Mouse (Mus musculus) intestine, embryonic 15.5 days (tissue): ENCODE results near the gene 5730522E02Rik. TPM values are rescaled to one million over a fixed set of nuclear protein-coding genes. Genes with fewer than 3 reads are reported as not detected.

Source experiments
- ATAC-seq: fragments of 200-750 bp; cut with Nextera tagmentation; 2 replicates; pipeline ENCODE4 v1.8.0; 2017; ENCODE audit warnings: moderate TSS enrichment, moderate library complexity
- H3K27ac ChIP-seq: fragments of 300-500 bp; sonication (generic); 2 replicates; pipeline ENCODE4 v1.5.1; 2015; ENCODE audit warnings: mild to moderate bottlenecking, inconsistent platforms
- H3K27me3 ChIP-seq: fragments of 300-500 bp; sonication (generic); replicated peaks from 2 replicates; pipeline ENCODE4 v1.6.1; 2015; ENCODE audit warnings: inconsistent platforms
- H3K36me3 ChIP-seq: fragments of 300-500 bp; sonication (generic); 2 replicates; pipeline ENCODE4 v1.6.1; 2015; ENCODE audit warnings: inconsistent platforms
- H3K4me1 ChIP-seq: fragments of 300-500 bp; sonication (generic); replicated peaks from 2 replicates; pipeline ENCODE4 v1.6.1; 2015; ENCODE audit warnings: inconsistent platforms
- H3K4me2 ChIP-seq: fragments of 300-500 bp; sonication (generic); replicated peaks from 2 replicates; pipeline ENCODE4 v1.6.1; 2015; ENCODE audit warnings: mild to moderate bottlenecking, inconsistent platforms
- H3K4me3 ChIP-seq: fragments of 300-500 bp; sonication (generic); replicated peaks from 2 replicates; pipeline ENCODE4 v1.5.1; 2015; ENCODE audit warnings: inconsistent platforms
- H3K9ac ChIP-seq: fragments of 300-500 bp; sonication (generic); 2 replicates; pipeline ENCODE4 v1.6.1; 2015; ENCODE audit warnings: inconsistent platforms
- H3K9me3 ChIP-seq: fragments of 300-500 bp; sonication (generic); 2 replicates; pipeline ENCODE4 v1.6.1; 2016; ENCODE audit warnings: inconsistent platforms
- WGBS: fragments of 180-500 bp; shearing (Covaris S2); methylation state at CpG from one replicate; pipeline ENCODE4 v1.1.7; 2015; 5-methylcytosine and 5-hydroxymethylcytosine counted together
- polyA plus RNA-seq: library from polyadenylated mRNA; unstranded; fragments of >200 nt; fragmentation: Nextera tagmentation; extraction: Ambion mirVana; gene quantifications from 2 replicates; pipeline ENCODE4 v1.2.1, GENCODE M21; 2015

5730522E02Rik gene
- polyA plus RNA-seq, 1 experiment from 2014 or later, result 2.8 TPM

DNA sequence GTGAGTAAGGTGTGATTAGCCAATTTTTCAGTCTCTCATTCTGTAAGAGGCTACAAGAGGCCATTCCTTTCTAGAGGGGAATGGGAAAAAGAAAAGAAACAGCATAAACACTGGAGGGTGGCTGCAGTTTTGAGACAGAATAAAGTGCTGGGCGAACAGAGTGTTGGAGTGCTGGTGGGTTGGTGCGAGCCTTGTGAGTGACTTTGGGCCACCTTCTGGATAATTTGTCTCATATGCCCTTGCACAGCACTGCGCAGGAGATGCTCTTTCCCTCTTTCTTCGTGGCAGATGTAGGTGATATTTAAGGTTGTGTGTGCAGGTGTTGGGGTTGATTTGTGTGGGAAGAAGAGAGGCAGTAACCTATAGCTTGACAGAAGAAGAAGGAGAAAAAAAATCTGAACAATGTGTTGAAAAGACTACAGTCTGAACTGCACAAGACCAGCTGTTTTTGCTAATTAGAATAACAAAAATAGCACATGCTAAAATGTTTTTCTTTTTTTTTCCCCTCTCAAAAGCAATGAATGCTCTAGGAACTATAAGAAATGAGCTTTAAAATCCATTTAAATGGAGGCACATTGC, 269.8 kb downstream of the 5730522E02Rik start:
- no peak overlapping the region for H3K4me3 ChIP-seq
- no peaks in the 10 kb centered on the region for H3K4me1 ChIP-seq
- H3K4me2 ChIP-seq, result no peak overlapping the region
- WGBS, result 76% methylated on average over 4 of the region's 4 CpGs
- no peaks in the 10 kb centered on the region for H3K27me3 ChIP-seq
- H3K27ac ChIP-seq, result no peak overlapping the region
- ATAC-seq, result no peak
- H3K9ac ChIP-seq, result no peak overlapping the region
- H3K36me3 ChIP-seq, result no peaks in the 10 kb centered on the region
- no peaks in the 10 kb centered on the region for H3K9me3 ChIP-seq

DNA sequence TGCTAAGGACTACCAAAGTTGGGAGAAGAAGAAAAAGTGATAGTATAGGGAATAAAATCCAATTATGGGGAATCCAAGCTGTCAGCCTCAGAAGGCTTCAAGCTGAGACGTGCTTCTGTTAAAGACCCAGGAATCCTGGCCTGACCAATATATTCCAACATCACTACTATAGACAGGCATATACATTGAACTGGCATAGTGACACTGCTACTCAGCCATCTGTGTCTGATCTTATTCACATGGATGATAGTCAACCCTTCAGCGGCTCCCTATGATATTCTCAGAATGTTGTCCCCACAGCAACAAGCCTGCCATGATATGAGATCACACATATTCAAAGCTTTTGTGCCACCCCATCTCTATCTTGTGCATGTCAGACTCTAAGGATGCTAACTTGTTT, 284.3 kb downstream of the 5730522E02Rik start:
- ATAC-seq, result no peak
- no peaks in the 10 kb centered on the region for H3K4me1 ChIP-seq
- H3K36me3 ChIP-seq, result no peaks in the 10 kb centered on the region
- H3K27ac ChIP-seq, result no peak overlapping the region
- no peak overlapping the region for H3K4me2 ChIP-seq
- no peak overlapping the region for H3K9ac ChIP-seq
- no peak overlapping the region for H3K4me3 ChIP-seq
- 86% methylated on average over 2 of the region's 2 CpGs for WGBS
- no peaks in the 10 kb centered on the region for H3K27me3 ChIP-seq
- no peaks in the 10 kb centered on the region for H3K9me3 ChIP-seq

DNA sequence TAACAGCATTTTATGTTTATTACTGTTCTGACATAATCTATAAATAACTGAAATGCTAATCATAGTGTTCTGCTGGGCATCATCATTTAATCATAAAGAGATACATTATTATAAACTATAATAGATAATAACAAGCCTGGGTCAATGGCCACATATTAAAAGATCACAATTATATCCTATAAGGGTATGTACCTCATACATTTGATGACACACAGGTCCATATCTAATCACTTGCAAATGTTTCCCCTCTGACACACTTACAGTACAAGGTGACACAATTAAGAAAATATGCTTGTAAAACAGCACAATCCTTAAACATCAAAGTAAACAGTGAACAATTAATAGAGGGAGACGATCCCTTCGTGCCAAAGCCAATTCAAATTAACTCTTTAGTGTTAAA, 308.2 kb downstream of the 5730522E02Rik start:
- H3K4me2 ChIP-seq, result no peak overlapping the region
- H3K4me1 ChIP-seq, result no peaks in the 10 kb centered on the region
- no peak overlapping the region for H3K27ac ChIP-seq
- no peak for ATAC-seq
- no peaks in the 10 kb centered on the region for H3K27me3 ChIP-seq
- no peak overlapping the region for H3K4me3 ChIP-seq
- H3K9ac ChIP-seq, result no peak overlapping the region
- WGBS, result 60% methylated on average over 2 of the region's 2 CpGs
- H3K36me3 ChIP-seq, result no peaks in the 10 kb centered on the region
- no peaks in the 10 kb centered on the region for H3K9me3 ChIP-seq

DNA sequence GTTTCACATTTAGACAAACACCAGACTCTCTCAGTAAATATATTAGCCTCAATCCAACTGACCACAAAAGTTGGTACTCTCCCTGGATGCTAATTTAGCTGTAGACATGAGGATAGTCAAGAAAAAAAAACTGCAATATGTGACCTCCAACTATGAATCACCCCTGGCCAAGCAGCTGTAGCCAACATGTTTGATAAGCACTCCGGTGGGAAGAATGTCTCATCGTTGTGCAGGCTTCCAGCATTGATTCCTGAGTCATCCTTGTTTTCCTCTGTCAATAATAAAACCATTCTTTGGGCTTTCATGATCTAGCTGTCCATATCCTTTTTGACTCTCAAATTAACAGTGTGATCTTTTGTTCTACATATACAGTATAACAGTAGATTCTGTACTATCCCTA, 308.9 kb downstream of the 5730522E02Rik start:
- 33% methylated on average over 2 of the region's 2 CpGs for WGBS
- no peak overlapping the region for H3K4me3 ChIP-seq
- H3K27ac ChIP-seq, result no peak overlapping the region
- no peaks in the 10 kb centered on the region for H3K4me1 ChIP-seq
- no peak overlapping the region for H3K9ac ChIP-seq
- no peaks in the 10 kb centered on the region for H3K36me3 ChIP-seq
- no peak overlapping the region for H3K4me2 ChIP-seq
- H3K9me3 ChIP-seq, result no peaks in the 10 kb centered on the region
- no peak for ATAC-seq
- no peaks in the 10 kb centered on the region for H3K27me3 ChIP-seq

DNA sequence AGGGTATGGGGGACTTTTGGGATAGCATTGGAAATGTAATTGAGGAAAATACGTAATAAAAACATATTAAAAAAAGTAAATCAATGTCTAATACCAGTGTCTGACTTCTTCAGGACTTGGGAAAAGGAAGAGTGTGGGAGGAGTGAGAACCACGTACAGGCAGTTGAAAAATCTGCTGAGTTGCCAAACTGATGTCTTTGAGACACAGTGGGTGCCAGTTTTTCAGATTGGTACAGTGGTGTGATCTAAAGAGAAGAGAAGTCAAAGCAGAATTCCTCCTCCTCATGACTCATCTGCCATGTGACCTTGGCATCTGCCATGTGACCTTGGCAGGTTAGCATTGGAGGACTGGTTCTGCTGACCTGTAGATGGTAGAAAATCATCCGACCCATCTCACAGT, 316.7 kb downstream of the 5730522E02Rik start:
- no peaks in the 10 kb centered on the region for H3K4me1 ChIP-seq
- no peaks in the 10 kb centered on the region for H3K27me3 ChIP-seq
- no peak for ATAC-seq
- no peak overlapping the region for H3K4me2 ChIP-seq
- no peak overlapping the region for H3K27ac ChIP-seq
- no peak overlapping the region for H3K9ac ChIP-seq
- H3K4me3 ChIP-seq, result no peak overlapping the region
- no peaks in the 10 kb centered on the region for H3K9me3 ChIP-seq
- H3K36me3 ChIP-seq, result no peaks in the 10 kb centered on the region
- WGBS, result 91% methylated on average over 3 of the region's 3 CpGs

DNA sequence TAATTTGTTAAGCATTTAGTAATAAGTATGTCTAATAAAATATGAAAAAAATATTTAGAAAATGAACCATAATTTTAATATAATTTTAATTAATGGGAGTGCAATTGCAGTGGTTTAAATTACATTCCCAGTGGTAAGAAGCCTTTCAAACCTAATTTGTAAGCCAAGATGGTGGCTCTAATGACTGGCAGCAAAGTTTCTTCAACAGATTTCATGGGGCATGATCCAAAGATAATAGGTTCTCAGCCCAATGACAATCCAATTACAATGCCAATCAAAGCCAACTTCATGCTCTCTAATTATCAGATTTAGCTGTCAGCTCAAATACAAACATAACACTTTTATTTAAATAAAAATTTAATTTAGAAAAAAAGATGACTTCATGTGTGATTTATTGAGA, 337.6 kb downstream of the 5730522E02Rik start:
- ATAC-seq, result no peak
- H3K4me2 ChIP-seq, result no peak overlapping the region
- no peak overlapping the region for H3K4me3 ChIP-seq
- H3K36me3 ChIP-seq, result no peaks in the 10 kb centered on the region
- no peak overlapping the region for H3K9ac ChIP-seq
- no peak overlapping the region for H3K27ac ChIP-seq
- no peaks in the 10 kb centered on the region for H3K27me3 ChIP-seq
- no peaks in the 10 kb centered on the region for H3K4me1 ChIP-seq
- no peaks in the 10 kb centered on the region for H3K9me3 ChIP-seq

DNA sequence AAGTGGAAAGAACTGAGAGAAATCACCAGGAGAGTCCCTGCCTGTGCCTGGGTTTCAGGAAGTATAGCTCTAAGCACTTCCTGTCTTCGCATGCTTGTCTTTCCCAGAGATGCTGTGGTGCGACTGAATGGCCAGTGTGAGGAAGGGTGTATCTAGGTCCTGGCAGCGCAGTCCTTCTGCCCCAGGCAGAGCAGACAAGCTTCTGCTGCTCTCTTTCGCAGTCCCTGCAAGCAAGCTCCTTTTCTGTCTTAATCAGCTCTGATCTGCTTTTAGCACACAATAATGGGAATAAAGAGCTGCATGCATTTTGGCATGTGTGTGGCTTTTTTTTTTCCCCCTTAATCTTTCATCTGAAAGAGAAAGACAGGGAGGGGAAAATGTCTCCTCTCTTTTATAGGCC, 338.2 kb downstream of the 5730522E02Rik start:
- Histone ChIP-seq H3K4me2 (no peak overlapping the region), H3K36me3 (no peaks in the 10 kb centered on the region), H3K4me1 (no peaks in the 10 kb centered on the region), H3K27ac (no peak overlapping the region), H3K4me3 (no peak overlapping the region), H3K9me3 (no peaks in the 10 kb centered on the region), H3K27me3 (no peaks in the 10 kb centered on the region), H3K9ac (no peak overlapping the region)
- ATAC-seq, result no peak
- WGBS, result 68% methylated on average over 4 of the region's 4 CpGs

DNA sequence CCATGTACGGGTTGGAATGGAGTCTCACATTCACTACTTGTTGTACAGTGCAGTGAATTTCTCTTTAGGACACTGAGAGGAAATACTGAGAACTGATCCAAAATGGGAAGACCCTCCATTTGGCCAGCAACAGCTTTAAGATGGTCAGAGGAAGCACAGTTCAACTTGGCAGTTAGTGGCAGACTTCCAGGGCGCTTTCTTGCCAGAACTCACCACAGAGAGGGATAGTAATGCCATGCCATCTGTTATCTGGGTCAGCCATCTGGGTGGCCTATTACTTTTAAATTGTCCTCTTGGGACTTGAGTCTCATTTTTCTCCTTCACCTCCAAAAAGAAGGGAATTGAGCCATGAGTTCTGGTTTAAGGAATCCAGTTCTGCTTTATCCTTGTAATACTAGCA, 344.3 kb downstream of the 5730522E02Rik start:
- 72% methylated on average over 2 of the region's 2 CpGs for WGBS
- Histone ChIP-seq H3K4me2 (no peak overlapping the region), H3K36me3 (no peaks in the 10 kb centered on the region), H3K4me1 (no peaks in the 10 kb centered on the region), H3K4me3 (no peak overlapping the region), H3K27ac (no peak overlapping the region), H3K9me3 (no peaks in the 10 kb centered on the region), H3K9ac (no peak overlapping the region), H3K27me3 (no peaks in the 10 kb centered on the region)
- ATAC-seq, result no peak

DNA sequence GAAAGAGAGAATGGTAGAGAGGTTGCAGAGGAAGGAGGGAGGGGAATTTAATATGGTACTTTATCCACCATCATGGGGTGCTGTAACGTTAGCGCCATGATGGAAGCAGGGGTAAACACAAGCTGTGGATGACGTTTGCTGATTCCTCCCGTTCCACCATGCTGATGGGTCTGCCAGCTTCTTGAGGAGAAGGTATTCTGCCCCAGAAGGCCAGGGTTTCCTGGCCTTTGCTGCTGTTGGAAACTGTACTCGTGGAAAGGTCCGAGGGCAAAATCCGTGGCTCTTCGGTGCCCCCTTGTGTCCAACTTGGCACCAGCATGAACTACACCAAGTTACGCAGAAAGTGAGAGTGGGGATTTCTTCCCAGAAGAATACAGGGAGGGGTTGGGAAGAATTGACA, 347.9 kb downstream of the 5730522E02Rik start:
- H3K4me2 ChIP-seq, result no peak overlapping the region; the same call in 1 of the 2 replicates
- no peak overlapping the region for H3K4me3 ChIP-seq
- H3K9ac ChIP-seq, result no peak overlapping the region
- H3K9me3 ChIP-seq, result no peaks in the 10 kb centered on the region
- WGBS, result 8% methylated on average over 9 of the region's 9 CpGs
- no peaks in the 10 kb centered on the region for H3K4me1 ChIP-seq
- H3K27ac ChIP-seq, result no peak overlapping the region
- no peaks in the 10 kb centered on the region for H3K27me3 ChIP-seq
- no peaks in the 10 kb centered on the region for H3K36me3 ChIP-seq
- peak; percentile 83 for ATAC-seq

DNA sequence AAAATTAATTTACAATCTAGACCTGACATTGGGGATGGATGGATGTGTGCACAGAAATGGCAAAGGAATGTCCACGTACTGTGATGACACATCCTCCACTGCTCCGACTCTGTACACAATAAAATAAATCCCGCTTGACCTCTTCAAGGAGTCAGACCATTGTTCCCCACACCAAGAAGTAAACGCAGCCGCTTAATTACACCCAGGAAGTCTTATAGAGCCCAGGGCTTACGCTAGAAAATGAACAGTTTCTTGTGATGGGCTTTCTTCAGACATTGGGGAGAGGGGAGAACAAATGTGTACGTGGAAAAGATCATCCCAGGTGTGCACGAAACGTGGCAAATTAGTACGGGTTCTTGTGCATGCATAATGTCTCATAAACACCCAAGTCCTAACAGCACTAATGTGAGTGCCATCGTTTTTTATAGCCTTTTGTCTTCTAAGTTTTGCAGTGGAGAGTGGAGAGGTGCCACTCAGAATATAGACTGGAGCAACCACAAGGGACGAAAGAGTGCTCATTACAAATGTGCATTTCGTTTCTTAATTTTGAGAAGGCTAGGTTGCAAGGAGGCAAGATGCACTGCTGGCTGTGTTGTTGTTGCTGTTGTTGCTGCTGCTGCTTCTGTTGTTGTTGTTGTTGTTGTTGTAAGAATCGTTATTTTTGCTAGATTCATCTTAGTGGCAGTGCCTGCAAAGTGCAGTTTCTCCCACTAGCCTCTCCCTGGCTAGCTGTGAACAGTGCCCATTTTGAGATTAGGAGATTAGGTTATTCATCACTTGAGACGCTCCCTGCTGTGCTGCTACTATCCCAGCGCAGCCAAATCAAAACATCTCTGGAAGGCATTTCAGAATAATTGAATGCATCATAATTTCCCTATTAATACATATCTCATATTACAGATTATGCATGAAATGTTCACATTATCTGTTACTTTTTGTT, 353.7 kb downstream of the 5730522E02Rik start:
- H3K27ac ChIP-seq, result no peak overlapping the region
- no peaks in the 10 kb centered on the region for H3K4me1 ChIP-seq
- no peak overlapping the region for H3K4me3 ChIP-seq
- H3K27me3 ChIP-seq, result no peaks in the 10 kb centered on the region
- H3K9ac ChIP-seq, result no peak overlapping the region
- H3K36me3 ChIP-seq, result no peaks in the 10 kb centered on the region
- no peak overlapping the region for H3K4me2 ChIP-seq
- no peak for ATAC-seq
- no peaks in the 10 kb centered on the region for H3K9me3 ChIP-seq
- 59% methylated on average over 16 of the region's 16 CpGs for WGBS

DNA sequence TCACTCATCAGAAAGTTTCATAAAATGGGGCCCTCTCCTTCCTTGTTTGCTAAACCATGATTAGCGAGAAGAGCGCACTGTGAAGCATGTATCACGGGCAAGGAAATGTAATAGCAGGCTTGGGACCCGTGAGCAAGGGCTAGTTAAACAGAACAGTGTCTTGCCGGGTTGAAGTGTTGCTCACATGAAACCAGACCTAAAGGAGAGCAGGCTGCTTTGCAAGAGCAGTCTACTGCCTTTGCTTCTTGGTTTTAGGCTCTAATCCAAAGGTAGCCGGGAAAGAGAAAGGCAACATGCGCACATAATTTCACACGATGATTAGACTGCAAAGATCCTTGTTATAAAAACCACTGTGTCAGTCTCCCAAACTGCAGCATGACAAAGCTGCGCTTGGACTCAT, 354.8 kb downstream of the 5730522E02Rik start:
- peak overlapping the region; percentile 38 for H3K4me2 ChIP-seq
- no peak overlapping the region for H3K4me3 ChIP-seq
- no peaks in the 10 kb centered on the region for H3K4me1 ChIP-seq
- no peaks in the 10 kb centered on the region for H3K9me3 ChIP-seq
- no peak overlapping the region for H3K27ac ChIP-seq
- 33% methylated on average over 9 of the region's 9 CpGs for WGBS
- ATAC-seq, result 0 out of 2 replicates have a peak, but pooled peaks have one; percentile 43
- no peaks in the 10 kb centered on the region for H3K36me3 ChIP-seq
- no peak overlapping the region for H3K9ac ChIP-seq
- H3K27me3 ChIP-seq, result no peaks in the 10 kb centered on the region

DNA sequence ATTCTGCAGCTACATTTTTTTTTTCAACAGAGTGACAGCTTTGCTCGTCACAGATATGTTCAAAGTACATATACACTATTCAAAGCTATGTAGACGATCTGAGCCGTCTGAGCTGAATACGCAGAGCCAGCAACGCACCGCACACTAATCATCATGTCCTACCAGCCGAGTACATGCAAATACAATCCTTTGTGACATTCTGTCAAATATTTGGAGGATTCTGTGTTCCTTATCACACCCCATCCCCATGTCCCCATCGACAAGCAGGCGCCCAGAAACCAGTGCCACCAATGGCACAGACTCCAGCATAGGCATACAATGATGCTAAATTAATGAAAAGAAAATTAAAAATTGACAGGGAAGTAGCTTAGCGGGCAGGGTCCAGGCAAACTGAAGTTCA, 356.3 kb downstream of the 5730522E02Rik start:
- no peak overlapping the region for H3K27ac ChIP-seq
- H3K4me3 ChIP-seq, result no peak overlapping the region
- no peak overlapping the region for H3K9ac ChIP-seq
- no peak for ATAC-seq
- H3K9me3 ChIP-seq, result no peaks in the 10 kb centered on the region
- 85% methylated on average over 10 of the region's 10 CpGs for WGBS
- H3K36me3 ChIP-seq, result no peaks in the 10 kb centered on the region
- no peak overlapping the region for H3K4me2 ChIP-seq
- no peaks in the 10 kb centered on the region for H3K27me3 ChIP-seq
- no peaks in the 10 kb centered on the region for H3K4me1 ChIP-seq

DNA sequence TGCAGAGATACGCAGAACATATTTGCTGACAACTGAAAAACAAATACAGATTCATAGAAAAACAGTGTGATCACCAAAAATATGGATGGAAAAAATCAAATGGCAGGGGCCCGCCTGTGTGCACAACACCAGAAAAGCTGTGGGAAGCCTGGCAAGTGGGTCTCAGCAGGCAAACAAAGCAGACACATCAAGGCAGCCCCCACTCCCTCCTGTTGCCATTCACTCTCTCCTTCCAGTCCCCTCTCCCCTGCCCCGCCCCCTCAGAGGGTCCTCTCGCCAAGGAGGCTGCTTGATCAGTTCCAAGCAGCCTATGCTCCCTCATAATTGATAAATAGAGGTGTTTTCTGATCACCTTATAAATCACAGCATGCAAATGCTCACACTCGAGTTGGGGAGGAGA, 357.5 kb downstream of the 5730522E02Rik start:
- no peak for ATAC-seq
- no peaks in the 10 kb centered on the region for H3K27me3 ChIP-seq
- no peaks in the 10 kb centered on the region for H3K4me1 ChIP-seq
- H3K9ac ChIP-seq, result no peak overlapping the region
- no peak overlapping the region for H3K27ac ChIP-seq
- no peaks in the 10 kb centered on the region for H3K36me3 ChIP-seq
- WGBS, result 61% methylated on average over 5 of the region's 5 CpGs
- H3K9me3 ChIP-seq, result no peaks in the 10 kb centered on the region
- H3K4me2 ChIP-seq, result no peak overlapping the region
- no peak overlapping the region for H3K4me3 ChIP-seq
